Mouse (Mus musculus) hindbrain, postnatal 0 days (tissue): ENCODE results near the gene Elmod2. TPM values are rescaled to one million over a fixed set of nuclear protein-coding genes. Genes with fewer than 3 reads are reported as not detected.
"Not testable (repeated sequence)": the region's sequence is repeated elsewhere in the genome, so short reads cannot be mapped to it uniquely, and the experiment has no call there.

Experiments used
- ATAC-seq: fragments of 200-750 bp; cut with Nextera tagmentation; 2 replicates; pipeline ENCODE4 v1.8.0; 2017; ENCODE audit warnings: mild to moderate bottlenecking, moderate TSS enrichment, moderate library complexity
- DNase-seq: peaks from one replicate; pipeline ENCODE4 v3.0.0-alpha.2; 2015; ENCODE audit warnings: low spot score
- H3K27ac ChIP-seq: fragments of 300-500 bp; sonication (generic); 2 replicates; pipeline ENCODE4 v1.5.1; 2014; ENCODE audit warnings: mild to moderate bottlenecking
- H3K27me3 ChIP-seq: fragments of 300-500 bp; sonication (generic); 2 replicates; pipeline ENCODE4 v1.6.1; 2014; ENCODE audit warnings: low read length, mixed read lengths; ENCODE audit not compliant: insufficient read depth
- H3K36me3 ChIP-seq: fragments of 300-500 bp; sonication (generic); 2 replicates; pipeline ENCODE4 v1.6.1; 2014; ENCODE audit warnings: low read length, mixed read lengths; ENCODE audit not compliant: insufficient read depth
- H3K4me1 ChIP-seq: fragments of 300-500 bp; sonication (generic); 2 replicates; pipeline ENCODE4 v1.6.1; 2014; ENCODE audit warnings: antibody characterized with exemption, low read length, mixed read lengths; ENCODE audit not compliant: insufficient read depth
- H3K4me2 ChIP-seq: fragments of 300-500 bp; sonication (generic); 2 replicates; pipeline ENCODE4 v1.6.1; 2014; ENCODE audit warnings: low read depth, mild to moderate bottlenecking, low read length, moderate library complexity, mixed read lengths
- H3K4me3 ChIP-seq: fragments of 300-500 bp; sonication (generic); 2 replicates; pipeline ENCODE4 v1.5.1; 2014; ENCODE audit warnings: low read length
- H3K9ac ChIP-seq: fragments of 300-500 bp; sonication (generic); replicated peaks from 2 replicates; pipeline ENCODE4 v1.6.1; 2014; ENCODE audit warnings: mild to moderate bottlenecking, low read length, moderate library complexity, mixed read lengths
- H3K9me3 ChIP-seq: fragments of 300-500 bp; sonication (generic); 2 replicates; pipeline ENCODE4 v1.6.1; 2016; ENCODE audit warnings: low read length, mixed read lengths
- CTCF ChIP-seq: IDR thresholded peaks from 2 replicates; pipeline ENCODE4 v1.5.1; 2016; ENCODE audit warnings: antibody characterized with exemption, control low read depth, low read depth
- WGBS: fragments of 180-500 bp; shearing (Covaris S2); extraction: QIAGEN DNeasy Blood & Tissue Kit; methylation state at CpG from one replicate; pipeline ENCODE4 v1.1.7; 2014; 5-methylcytosine and 5-hydroxymethylcytosine counted together
- polyA plus RNA-seq: library from polyadenylated mRNA; unstranded; fragments of >200 nt; fragmentation: Nextera tagmentation; extraction: Ambion mirVana; gene quantifications from 2 replicates; pipeline ENCODE4 v1.2.1, GENCODE M21; 2015
- total RNA-seq: library from RNA; depleted of rRNA; stranded (reverse); fragments of >200 nt; gene quantifications from 2 replicates; pipeline ENCODE4 v1.2.3, GENCODE M21; 2014

Elmod2 gene
- total and polyA plus RNA-seq, 2 experiments from 2014 or later: 10.6 to 14.4 TPM

- H3K27me3 ChIP-seq: no peaks in the 10 kb centered on the region
- no peak overlapping the region for H3K27ac ChIP-seq
- H3K4me2 ChIP-seq: no peak overlapping the region
- DNase-seq: no peak
- H3K4me3 ChIP-seq: no peak overlapping the region
- peaks cover 27% of the 10 kb centered on the region; the same call in 1 of the 2 replicates for H3K36me3 ChIP-seq
- no peak overlapping the region for H3K9ac ChIP-seq
- no peaks in the 10 kb centered on the region for H3K4me1 ChIP-seq
- 64% methylated on average over 3 of the region's 3 CpGs for WGBS
- no peak for TF ChIP-seq CTCF
- no peak for ATAC-seq
- no peaks in the 10 kb centered on the region for H3K9me3 ChIP-seq
These were observed 11.7 kb downstream of the Elmod2 start for GRCm38 (mm10) chr8:83320543-83320942.

- no peaks in the 10 kb centered on the region for H3K9me3 ChIP-seq
- no peak for TF ChIP-seq CTCF
- WGBS: 58% methylated on average over 2 of the region's 2 CpGs
- H3K27me3 ChIP-seq: no peaks in the 10 kb centered on the region
- DNase-seq (no peak), ATAC-seq (no peak)
- H3K4me1 ChIP-seq: no peaks in the 10 kb centered on the region
- H3K4me2 ChIP-seq: no peak overlapping the region
- H3K27ac ChIP-seq: no peak overlapping the region
- no peak overlapping the region for H3K4me3 ChIP-seq
- no peak overlapping the region for H3K9ac ChIP-seq
- H3K36me3 ChIP-seq: peaks cover 25% of the 10 kb centered on the region; the same call in 1 of the 2 replicates
These were observed 16.6 kb downstream of the Elmod2 start for GRCm38 (mm10) chr8:83315691-83316090.

- not testable (repeated sequence) for H3K9ac ChIP-seq, DNase-seq, H3K9me3 ChIP-seq, H3K27ac ChIP-seq, H3K4me1 ChIP-seq, H3K27me3 ChIP-seq, ATAC-seq, H3K4me3 ChIP-seq, H3K4me2 ChIP-seq
- peaks cover 22% of the 10 kb centered on the region; the same call in 1 of the 2 replicates for H3K36me3 ChIP-seq
- whole genome bisulfite sequencing: 88% methylated on average over 4 of the region's 4 CpGs
These were observed 17.2 kb downstream of the Elmod2 start for GRCm38 (mm10) chr8:83315084-83315483.

GRCm38 (mm10) chr8:83309836-83310235 is 22.4 kb downstream of the Elmod2 start:
- ATAC-seq (no peak), DNase-seq (no peak)
- no peaks in the 10 kb centered on the region for H3K9me3 ChIP-seq
- no peak overlapping the region for H3K4me3 ChIP-seq
- no peak overlapping the region for H3K27ac ChIP-seq
- 88% methylated on average over 6 of the region's 6 CpGs for WGBS
- no peak for TF ChIP-seq CTCF
- H3K4me2 ChIP-seq: no peak overlapping the region
- H3K27me3 ChIP-seq: no peaks in the 10 kb centered on the region
- H3K4me1 ChIP-seq: no peaks in the 10 kb centered on the region
- H3K9ac ChIP-seq: no peak overlapping the region
- H3K36me3 ChIP-seq: 0 out of 2 replicates have a peak, but pooled peaks cover 4% of the 10 kb centered on the region

- Histone ChIP-seq H3K4me3 (no peak overlapping the region), H3K36me3 (no peaks in the 10 kb centered on the region), H3K27ac (no peak overlapping the region), H3K9me3 (no peaks in the 10 kb centered on the region), H3K4me1 (no peaks in the 10 kb centered on the region), H3K27me3 (no peaks in the 10 kb centered on the region), H3K4me2 (no peak overlapping the region), H3K9ac (no peak overlapping the region)
- no peak for DNase-seq
- 93% methylated on average over 1 of the region's 1 CpGs for WGBS
- TF ChIP-seq CTCF: no peak
- ATAC-seq: no peak
These were observed 27.3 kb downstream of the Elmod2 start for GRCm38 (mm10) chr8:83304946-83305345.

GRCm38 (mm10) chr8:83300135-83300534 is 32.2 kb downstream of the Elmod2 start:
- WGBS: 53% methylated on average over 1 of the region's 1 CpGs
- Histone ChIP-seq H3K4me2 (no peak overlapping the region), H3K4me1 (no peaks in the 10 kb centered on the region), H3K27me3 (no peaks in the 10 kb centered on the region), H3K4me3 (no peak overlapping the region), H3K9ac (no peak overlapping the region), H3K36me3 (no peaks in the 10 kb centered on the region), H3K27ac (no peak overlapping the region), H3K9me3 (no peaks in the 10 kb centered on the region)
- ATAC-seq: no peak
- no peak for DNase-seq
- peak; percentile 22; the same call in 1 of the 2 replicates for TF ChIP-seq CTCF

- Histone ChIP-seq H3K9ac (no peak overlapping the region), H3K4me3 (no peak overlapping the region), H3K27me3 (no peaks in the 10 kb centered on the region), H3K4me2 (no peak overlapping the region), H3K4me1 (no peaks in the 10 kb centered on the region), H3K27ac (no peak overlapping the region), H3K9me3 (no peaks in the 10 kb centered on the region), H3K36me3 (no peaks in the 10 kb centered on the region)
- no peak for DNase-seq
- WGBS: 83% methylated on average over 4 of the region's 4 CpGs
- no peak for TF ChIP-seq CTCF
- no peak for ATAC-seq
These were observed 34.9 kb downstream of the Elmod2 start for GRCm38 (mm10) chr8:83297375-83297774.
